Mouse (Mus musculus) heart, embryonic 14.5 days (tissue): ENCODE measurements around the gene Olfr1057. TPM values are rescaled to one million over a fixed set of nuclear protein-coding genes. Genes with fewer than 3 reads are reported as not detected.
"Not testable (repeated sequence)": the region's sequence is repeated elsewhere in the genome, so short reads cannot be mapped to it uniquely, and the experiment has no call there.

Experiments
- ATAC-seq: fragments of 200-750 bp; cut with Nextera tagmentation; 2 replicates; pipeline ENCODE4 v1.8.0; 2017; ENCODE audit warnings: low read depth, moderate TSS enrichment; ENCODE audit not compliant: insufficient number of reproducible peaks, insufficient read depth, low FRiP score
- H3K27ac ChIP-seq, 2 experiments: fragments of 200-500 bp in 1 of 2; fragments of 300-500 bp in 1 of 2; sonication (generic) in 1 of 2; replicated peaks in 1 of 2; 2 replicates each; pipeline ENCODE4 v1.5.1; 2012 to 2014; ENCODE audit warnings: low read depth in 2 of 2, low read length in 2 of 2, control low read depth in 1 of 2, mild to moderate bottlenecking in 1 of 2, mixed read lengths in 1 of 2; ENCODE audit not compliant: control insufficient read depth in 1 of 2, insufficient read depth in 1 of 2
- H3K27me3 ChIP-seq: fragments of 300-500 bp; sonication (generic); 2 replicates; pipeline ENCODE4 v1.6.1; 2014; ENCODE audit warnings: mild to moderate bottlenecking, low read length, control low read depth; ENCODE audit not compliant: control insufficient read depth, insufficient read depth
- H3K36me3 ChIP-seq: fragments of 300-500 bp; sonication (generic); 2 replicates; pipeline ENCODE4 v1.6.1; 2014; ENCODE audit warnings: mild to moderate bottlenecking, control low read depth, low read length, mixed read lengths; ENCODE audit not compliant: control insufficient read depth, insufficient read depth
- H3K4me1 ChIP-seq, 2 experiments: fragments of 200-500 bp in 1 of 2; fragments of 300-500 bp in 1 of 2; sonication (generic) in 1 of 2; 2 replicates each; pipeline ENCODE4 v1.6.1; 2012 to 2014; ENCODE audit warnings: low read length in 2 of 2, control low read depth in 1 of 2, mixed read lengths in 1 of 2; ENCODE audit not compliant: control insufficient read depth in 2 of 2, insufficient read depth in 2 of 2
- H3K4me2 ChIP-seq: fragments of 300-500 bp; sonication (generic); 2 replicates; pipeline ENCODE4 v1.6.1; 2014; ENCODE audit warnings: mild to moderate bottlenecking, low read length
- H3K4me3 ChIP-seq, 2 experiments: fragments of 200-500 bp in 1 of 2; fragments of 300-500 bp in 1 of 2; sonication (generic) in 1 of 2; 2 replicates each; pipeline ENCODE4 v1.5.1; 2012 to 2014; ENCODE audit warnings: low read length in 2 of 2, mild to moderate bottlenecking in 2 of 2, control low read depth in 1 of 2, low read depth in 1 of 2, moderate library complexity in 1 of 2; ENCODE audit not compliant: control insufficient read depth in 1 of 2, insufficient read depth in 1 of 2
- H3K9ac ChIP-seq: fragments of 300-500 bp; sonication (generic); 2 replicates; pipeline ENCODE4 v1.6.1; 2014; ENCODE audit warnings: mild to moderate bottlenecking, low read length
- H3K9me3 ChIP-seq: fragments of 300-500 bp; sonication (generic); 2 replicates; pipeline ENCODE4 v1.6.1; 2016; ENCODE audit warnings: low read length, control low read depth; ENCODE audit not compliant: control insufficient read depth
- WGBS: fragments of 180-500 bp; shearing (Covaris S2); extraction: QIAGEN DNeasy Blood & Tissue Kit; methylation state at CpG from one replicate; pipeline ENCODE4 v1.1.7; 2014; 5-methylcytosine and 5-hydroxymethylcytosine counted together
- polyA plus RNA-seq: library from polyadenylated mRNA; unstranded; fragments of >200 nt; fragmentation: Nextera tagmentation; extraction: Ambion mirVana; gene quantifications from 2 replicates; pipeline ENCODE4 v1.2.1, GENCODE M21; 2014

The Olfr1057 gene
- polyA plus RNA-seq: not detected in 2 replicates

GRCm38 (mm10) chr2:86378293-86378692, at the start of gene Olfr1057:
Olfr1057 (minus strand) TSS chr2:86378393.
- Histone ChIP-seq H3K27me3 (no peaks in the 10 kb centered on the region), H3K4me3 (no peak within 1 kb of the TSS), H3K9ac (no peak within 1 kb of the TSS), H3K4me1 (no peaks in the 10 kb centered on the region), H3K4me2 (no peak within 1 kb of the TSS), H3K27ac (no peak within 1 kb of the TSS), H3K9me3 (no peaks in the 10 kb centered on the region), H3K36me3 (no peaks in the 10 kb centered on the region)
- ATAC-seq: no peak

GRCm38 (mm10) chr2:86426649-86427048, 48.5 kb upstream of the Olfr1057 start, which contains the start of gene Olfr1062:
Olfr1062 (minus strand) TSS chr2:86426749.
- not testable (repeated sequence) for ATAC-seq

DNA sequence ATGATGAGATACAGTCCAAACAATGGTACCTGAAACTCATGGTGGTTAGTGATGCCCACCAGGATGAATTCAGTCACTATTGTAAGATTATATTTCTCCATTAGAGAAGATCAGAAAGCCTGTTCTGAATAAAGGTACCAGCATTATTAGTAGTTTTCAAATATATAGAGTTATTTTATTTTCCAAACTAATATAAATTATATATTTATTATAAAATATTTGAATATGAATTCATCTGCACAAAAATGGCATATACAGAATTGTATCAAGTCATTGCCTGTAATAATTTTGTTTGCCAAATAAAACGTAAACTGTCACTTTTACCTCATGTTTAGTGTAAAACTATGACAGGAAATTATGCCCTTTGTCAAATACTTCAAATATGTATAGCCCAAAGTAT, 35.8 kb upstream of the Olfr1057 start, which contains the start of gene Olfr1061:
Gene Olfr1061, minus strand, starts transcription at position 101 of the 400 bp plus-strand sequence.
- Histone ChIP-seq H3K27me3 (no peaks in the 10 kb centered on the region), H3K4me3 (no peak within 1 kb of the TSS), H3K36me3 (no peaks in the 10 kb centered on the region), H3K9me3 (no peaks in the 10 kb centered on the region), H3K27ac (no peak within 1 kb of the TSS), H3K9ac (no peak within 1 kb of the TSS), H3K4me1 (no peaks in the 10 kb centered on the region), H3K4me2 (no peak within 1 kb of the TSS)
- 60% methylated on average over 1 of the region's 1 CpGs for WGBS
- ATAC-seq: no peak

More at GRCm38 (mm10) chr2:86426649-86427048, 48.5 kb upstream of the Olfr1057 start, which contains the start of gene Olfr1062:
- not testable (repeated sequence) for H3K4me2 ChIP-seq, H3K4me3 ChIP-seq, H3K36me3 ChIP-seq, H3K27me3 ChIP-seq, H3K27ac ChIP-seq, H3K9me3 ChIP-seq, H3K9ac ChIP-seq, H3K4me1 ChIP-seq

GRCm38 (mm10) chr2:86395114-86395513, 16.9 kb upstream of the Olfr1057 start:
- no peak overlapping the region for H3K27ac ChIP-seq
- H3K4me1 ChIP-seq: no peaks in the 10 kb centered on the region
- no peak overlapping the region for H3K4me2 ChIP-seq
- no peak overlapping the region for H3K4me3 ChIP-seq
- WGBS: 83% methylated on average over 2 of the region's 2 CpGs
- H3K9me3 ChIP-seq: no peaks in the 10 kb centered on the region
- no peak overlapping the region for H3K9ac ChIP-seq
- ATAC-seq: no peak
- no peaks in the 10 kb centered on the region for H3K36me3 ChIP-seq
- H3K27me3 ChIP-seq: no peaks in the 10 kb centered on the region

- H3K4me3 ChIP-seq, H3K27ac ChIP-seq, H3K9ac ChIP-seq, H3K27me3 ChIP-seq, H3K4me1 ChIP-seq, ATAC-seq, H3K9me3 ChIP-seq, H3K36me3 ChIP-seq, H3K4me2 ChIP-seq: not testable (repeated sequence)
These were observed 10.3 kb upstream of the Olfr1057 start, which contains the start of gene Olfr1058 for GRCm38 (mm10) chr2:86388461-86388860. Olfr1058 (minus strand) TSS chr2:86388561.

- H3K4me2 ChIP-seq, H3K9me3 ChIP-seq, H3K27ac ChIP-seq, H3K27me3 ChIP-seq, H3K4me3 ChIP-seq, H3K36me3 ChIP-seq, H3K9ac ChIP-seq, ATAC-seq, H3K4me1 ChIP-seq: not testable (repeated sequence)
- WGBS: no CpG with 5 or more reads among the region's 6 CpGs
These were observed 11.9 kb downstream of the Olfr1057 start for GRCm38 (mm10) chr2:86366342-86366741.

GRCm38 (mm10) chr2:86362369-86362768, 15.8 kb downstream of the Olfr1057 start, which contains the start of gene Olfr1056:
Olfr1056 (minus strand) TSS chr2:86362469.
- no peak for ATAC-seq
- Histone ChIP-seq H3K4me2 (no peak within 1 kb of the TSS), H3K4me3 (no peak within 1 kb of the TSS), H3K27me3 (no peaks in the 10 kb centered on the region), H3K36me3 (no peaks in the 10 kb centered on the region), H3K27ac (no peak within 1 kb of the TSS), H3K9ac (no peak within 1 kb of the TSS), H3K4me1 (no peaks in the 10 kb centered on the region), H3K9me3 (no peaks in the 10 kb centered on the region)

- H3K36me3 ChIP-seq, H3K9me3 ChIP-seq, H3K9ac ChIP-seq, H3K4me2 ChIP-seq, H3K27me3 ChIP-seq, H3K27ac ChIP-seq, H3K4me1 ChIP-seq, H3K4me3 ChIP-seq, ATAC-seq: not testable (repeated sequence)
- 90% methylated on average over 1 of the region's 1 CpGs for WGBS
These were observed 26.4 kb downstream of the Olfr1057 start for GRCm38 (mm10) chr2:86351751-86352150.
